Mouse (Mus musculus): ENCODE data around the gene Ms4a6b. TPM values are rescaled to one million over a fixed set of nuclear protein-coding genes. Genes with fewer than 3 reads are reported as not detected.
"Not testable (repeated sequence)": the region's sequence is repeated elsewhere in the genome, so short reads cannot be mapped to it uniquely, and the experiment has no call there.

Ms4a6b gene
- total RNA-seq, 4 experiments from 2014 or later: 0.73 to 2.0 (median 1.0) TPM

- no peak for DNase-seq (ENCODE audit: low spot score in 2 of 2)
Observed at GRCm38 (mm10) chr19:11533421-11533820, 17.1 kb downstream of the Ms4a6b start.

GRCm38 (mm10) chr19:11533888-11534445, 17.7 kb downstream of the Ms4a6b start:
- DNase-seq (ENCODE audit: low spot score in 2 of 2): peak; percentile 37 to 45

GRCm38 (mm10) chr19:11536593-11536992, 20.3 kb downstream of the Ms4a6b start, which contains the start of gene Ms4a4d:
Gene Ms4a4d, plus strand, starts transcription at chr19:11536801.
- DNase-seq (ENCODE audit: low spot score in 2 of 2): peak; percentile 48 to 54

DNA sequence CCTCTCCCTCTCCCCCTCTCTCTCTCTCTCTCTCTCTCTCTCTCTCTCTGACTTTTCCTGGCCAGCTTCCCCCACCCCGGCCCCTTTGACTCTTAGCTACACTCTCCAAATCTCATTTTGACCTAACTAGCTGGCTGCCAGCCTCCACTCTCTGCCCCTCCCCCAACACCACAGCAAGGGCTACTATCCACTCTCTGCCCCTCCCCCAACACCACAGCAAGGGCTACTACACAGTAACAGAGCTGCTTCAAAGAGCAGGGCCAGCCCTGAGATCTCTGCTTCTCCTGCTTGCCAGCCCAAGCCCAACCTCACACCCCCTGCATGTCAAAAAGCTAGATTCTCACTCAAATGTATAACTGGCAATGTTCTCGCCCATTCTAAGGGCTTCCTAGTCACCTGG, 21.0 kb downstream of the Ms4a6b start:
- DNase-seq (ENCODE audit: low spot score in 2 of 2): peak in 1 of 2 experiments; percentile 22

GRCm38 (mm10) chr19:11540166-11540821, 24.0 kb downstream of the Ms4a6b start:
- not testable (repeated sequence) for DNase-seq (ENCODE audit: low spot score in 2 of 2)

- DNase-seq (ENCODE audit: low spot score in 2 of 2): not testable (repeated sequence)
Observed at GRCm38 (mm10) chr19:11544383-11544782, 28.1 kb downstream of the Ms4a6b start.

GRCm38 (mm10) chr19:11547911-11548310, 31.6 kb downstream of the Ms4a6b start:
- DNase-seq (ENCODE audit: low spot score in 2 of 2): no peak

- DNase-seq (ENCODE audit: low spot score in 2 of 2): no peak
Observed at GRCm38 (mm10) chr19:11554726-11555125, 38.4 kb downstream of the Ms4a6b start.

GRCm38 (mm10) chr19:11559560-11559959, 43.2 kb downstream of the Ms4a6b start:
- not testable (repeated sequence) for DNase-seq (ENCODE audit: low spot score in 2 of 2)

DNA sequence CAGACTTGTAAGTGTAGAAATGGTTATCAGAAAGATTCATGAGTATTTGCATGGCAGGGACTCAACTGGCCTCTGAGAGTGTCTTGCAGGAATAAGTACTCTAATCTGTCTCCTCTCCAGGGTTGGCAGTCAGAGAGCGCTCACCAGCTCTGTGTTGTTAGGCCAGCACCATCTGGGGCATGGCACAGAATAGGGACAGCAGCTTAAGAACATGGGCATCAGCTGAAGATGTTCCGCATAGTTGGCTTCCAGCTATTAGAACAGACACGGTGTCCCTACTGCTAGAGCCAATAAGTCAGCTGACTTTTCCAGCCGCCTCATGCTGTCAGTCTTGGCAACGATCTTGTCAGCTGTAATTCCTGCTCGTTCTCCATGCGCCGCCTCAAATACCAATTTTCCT, 58.7 kb downstream of the Ms4a6b start:
- DNase-seq (ENCODE audit: low spot score in 2 of 2): no peak

Other genes starting within 250 kb of the Ms4a6b start
- gene Ms4a5, start 232.6 kb upstream of the Ms4a6b start, total RNA-seq (2022): not detected
- gene Ms4a14, start 202.1 kb upstream of the Ms4a6b start, total RNA-seq (2022): not detected
- under 1 TPM in 2 of 4 experiments, not detected in 2; 0.36 to 0.63 TPM for gene Ms4a7, start 180.4 kb upstream of the Ms4a6b start, total RNA-seq (2022)
- gene Ms4a4a, start 141.0 kb upstream of the Ms4a6b start, total RNA-seq (2022): 1 to 10 TPM in 2 of 4 experiments, under 1 TPM in 1, not detected in 1; 0.39 to 1.6 (median 1.4) TPM
- gene Ms4a4c, start 111.7 kb upstream of the Ms4a6b start, total RNA-seq (2022): not detected
- gene Ms4a4b, start 73.0 kb upstream of the Ms4a6b start, total RNA-seq (2022): not detected
- 1 to 10 TPM in 1 of 4 experiments, under 1 TPM in 3; 0.41 to 1.3 (median 0.70) TPM for gene Ms4a6c, start 47.1 kb upstream of the Ms4a6b start, total RNA-seq (2022)
- not detected for gene Gm8369, start 30.6 kb upstream of the Ms4a6b start, total RNA-seq (2022)
- gene Ms4a4d, start 20.3 kb downstream of the Ms4a6b start, total RNA-seq (2022): 1 to 10 TPM; 1.7 to 3.6 (median 2.5) TPM
- gene Ms4a6d, start 88.3 kb downstream of the Ms4a6b start, total RNA-seq (2022): under 1 TPM in 3 of 4 experiments, not detected in 1; 0.29 to 0.86 (median 0.81) TPM
- gene Ms4a2, start 107.2 kb downstream of the Ms4a6b start, total RNA-seq (2022): under 1 TPM in 3 of 4 experiments, not detected in 1; 0.19 to 0.34 (median 0.31) TPM
- gene Ms4a3, start 124.3 kb downstream of the Ms4a6b start, total RNA-seq (2022): not detected
- not detected for gene Oosp2, start 144.0 kb downstream of the Ms4a6b start, total RNA-seq (2022)
- not detected for gene Oosp1, start 174.6 kb downstream of the Ms4a6b start, total RNA-seq (2022)
- not detected for gene Oosp3, start 180.5 kb downstream of the Ms4a6b start, total RNA-seq (2022)
- gene Gif, start 231.0 kb downstream of the Ms4a6b start, total RNA-seq (2022): not detected

All from gastrocnemius, adult 8-10 months (tissue).